Mouse (Mus musculus) limb, embryonic 14.5 days (tissue): ENCODE data around the gene Reps1. TPM values are rescaled to one million over a fixed set of nuclear protein-coding genes. Genes with fewer than 3 reads are reported as not detected.

ENCODE experiments used
- ATAC-seq: fragments of 200-750 bp; cut with Nextera tagmentation; 2 replicates; pipeline ENCODE4 v1.8.0; 2017; ENCODE audit warnings: low read depth, moderate number of reproducible peaks, moderate TSS enrichment; ENCODE audit not compliant: low FRiP score
- DNase-seq: peaks from one replicate; pipeline ENCODE4 v3.0.0-alpha.2; 2015; ENCODE audit warnings: low spot score
- H3K27ac ChIP-seq: fragments of 300-500 bp; sonication (generic); replicated peaks from 2 replicates; pipeline ENCODE4 v1.5.1; 2014; ENCODE audit warnings: low read depth, mild to moderate bottlenecking, low read length, moderate library complexity, mixed read lengths
- H3K27me3 ChIP-seq: fragments of 300-500 bp; sonication (generic); 2 replicates; pipeline ENCODE4 v1.6.1; 2014; ENCODE audit warnings: low read length, mixed read lengths; ENCODE audit not compliant: control insufficient read depth, insufficient read depth
- H3K36me3 ChIP-seq: fragments of 300-500 bp; sonication (generic); 2 replicates; pipeline ENCODE4 v1.6.1; 2014; ENCODE audit warnings: mild to moderate bottlenecking, low read length, moderate library complexity, mixed read lengths; ENCODE audit not compliant: control insufficient read depth, insufficient read depth
- H3K4me1 ChIP-seq: fragments of 300-500 bp; sonication (generic); 2 replicates; pipeline ENCODE4 v1.6.1; 2014; ENCODE audit warnings: antibody characterized with exemption, low read length, mixed read lengths; ENCODE audit not compliant: control insufficient read depth, insufficient read depth
- H3K4me2 ChIP-seq: fragments of 300-500 bp; sonication (generic); replicated peaks from 2 replicates; pipeline ENCODE4 v1.6.1; 2014; ENCODE audit warnings: low read depth, mild to moderate bottlenecking, low read length, moderate library complexity; ENCODE audit not compliant: severe bottlenecking
- H3K4me3 ChIP-seq: fragments of 300-500 bp; sonication (generic); replicated peaks from 2 replicates; pipeline ENCODE4 v1.5.1; 2014; ENCODE audit warnings: low read length
- H3K9ac ChIP-seq: fragments of 300-500 bp; sonication (generic); 2 replicates; pipeline ENCODE4 v1.6.1; 2014; ENCODE audit warnings: mild to moderate bottlenecking, low read depth, low read length, moderate library complexity; ENCODE audit not compliant: severe bottlenecking
- H3K9me3 ChIP-seq: fragments of 300-500 bp; sonication (generic); 2 replicates; pipeline ENCODE4 v1.6.1; 2016; ENCODE audit warnings: low read length; ENCODE audit not compliant: control insufficient read depth
- POLR2A ChIP-seq: fragments of 200-500 bp; IDR thresholded peaks from 2 replicates; pipeline ENCODE4 v1.8.0; 2012; ENCODE audit warnings: inconsistent platforms, mild to moderate bottlenecking, moderate library complexity, borderline replicate concordance; ENCODE audit not compliant: insufficient read depth, insufficient read length; ENCODE audit errors: extremely low read depth
- WGBS: fragments of 180-500 bp; shearing (Covaris S2); extraction: QIAGEN DNeasy Blood & Tissue Kit; methylation state at CpG from one replicate; pipeline ENCODE4 v1.1.7; 2014; 5-methylcytosine and 5-hydroxymethylcytosine counted together
- polyA plus RNA-seq, 2 experiments: library from polyadenylated mRNA; depleted of rRNA in 1 of 2; stranded (reverse) in 1 of 2; unstranded in 1 of 2; fragments of >200 nt; fragmentation: Nextera tagmentation in 1 of 2; extraction: Ambion mirVana in 1 of 2; gene quantifications; 2 replicates each; pipeline versions ENCODE4 v1.2.1 to v1.2.3; 2012 to 2014

Reps1 gene
- polyA plus RNA-seq, 2 experiments = 31.8 to 82.3 TPM

DNA sequence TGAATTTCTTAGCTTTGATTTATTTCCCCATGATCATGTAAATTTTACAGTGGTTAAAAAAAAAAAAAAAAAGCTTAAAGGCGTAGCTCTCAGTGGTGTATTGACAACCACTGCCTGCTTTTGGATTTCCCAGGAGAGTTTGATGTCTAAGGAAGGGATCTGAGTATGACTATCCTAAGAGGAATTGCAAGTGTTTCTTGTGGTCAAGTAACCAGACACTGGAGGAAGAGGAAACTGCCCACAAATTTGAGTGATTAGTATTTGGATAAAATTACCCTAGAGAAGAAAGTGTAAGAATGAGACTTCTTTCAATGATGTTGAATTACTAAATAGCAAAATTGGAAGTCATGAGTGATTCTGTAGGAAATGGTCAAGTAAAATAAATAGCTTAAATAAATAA, 25.9 kb downstream of the Reps1 start:
- 71% methylated on average over 1 of the region's 1 CpGs for WGBS
- Histone ChIP-seq H3K4me3 (no peak overlapping the region), H3K9ac (no peak overlapping the region), H3K4me2 (no peak overlapping the region), H3K27ac (no peak overlapping the region), H3K4me1 (no peaks in the 10 kb centered on the region), H3K9me3 (no peaks in the 10 kb centered on the region), H3K27me3 (no peaks in the 10 kb centered on the region), H3K36me3 (no peaks in the 10 kb centered on the region)
- no peak for TF ChIP-seq POLR2A
- ATAC-seq (no peak), DNase-seq (no peak)

DNA sequence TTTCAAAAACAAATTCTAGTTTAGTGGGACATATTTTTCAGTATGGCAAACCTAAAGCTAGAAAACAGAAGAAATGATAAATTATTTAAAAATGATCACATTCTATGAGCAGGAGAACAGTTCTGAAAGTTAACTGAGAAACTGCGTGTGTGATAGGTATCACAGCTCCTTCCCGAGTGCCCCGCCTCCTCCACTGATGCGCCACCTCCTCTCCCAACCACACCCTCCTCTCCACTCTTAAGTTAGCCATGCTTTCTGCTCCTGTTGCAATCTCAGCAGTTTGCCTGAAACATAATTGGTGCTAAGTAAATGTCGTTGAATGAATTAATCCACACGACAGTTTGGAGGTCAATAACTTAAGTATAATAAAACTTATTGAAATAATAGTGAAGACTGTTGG, 27.1 kb downstream of the Reps1 start:
- Histone ChIP-seq H3K9me3 (no peaks in the 10 kb centered on the region), H3K9ac (no peak overlapping the region), H3K4me3 (no peak overlapping the region), H3K4me1 (no peaks in the 10 kb centered on the region), H3K4me2 (no peak overlapping the region), H3K27ac (no peak overlapping the region), H3K27me3 (no peaks in the 10 kb centered on the region), H3K36me3 (no peaks in the 10 kb centered on the region)
- DNase-seq = no peak
- no peak for ATAC-seq
- 84% methylated on average over 6 of the region's 6 CpGs for WGBS
- TF ChIP-seq POLR2A = no peak

DNA sequence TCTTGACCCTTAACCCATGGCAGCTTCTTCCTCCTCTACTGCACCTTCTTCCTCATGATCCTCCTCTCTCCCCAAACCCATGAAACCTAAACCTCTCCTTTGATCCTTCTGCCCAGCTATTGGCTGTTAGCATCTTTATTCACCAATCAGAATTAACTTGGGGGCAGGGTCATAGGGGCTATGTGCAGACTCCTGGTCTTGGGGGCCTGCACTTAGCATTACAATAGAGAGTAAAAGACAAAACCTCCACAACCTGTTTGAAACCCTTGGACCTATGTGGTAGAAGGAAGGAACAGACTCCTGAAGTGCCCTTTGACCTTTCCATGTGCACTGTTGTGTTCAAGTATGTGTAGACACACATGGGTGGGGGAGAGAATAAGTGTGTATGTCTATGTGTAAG, 35.0 kb downstream of the Reps1 start:
- no peaks in the 10 kb centered on the region for H3K4me1 ChIP-seq
- no peak for TF ChIP-seq POLR2A
- DNase-seq = no peak

GRCm38 (mm10) chr10:18102166-18102565, 46.5 kb downstream of the Reps1 start:
- H3K9ac ChIP-seq = no peak overlapping the region
- DNase-seq (no peak), ATAC-seq (no peak)
- H3K36me3 ChIP-seq = peaks cover 36% of the 10 kb centered on the region
- H3K27ac ChIP-seq = no peak overlapping the region
- 57% methylated on average over 5 of the region's 5 CpGs for WGBS
- no peaks in the 10 kb centered on the region for H3K9me3 ChIP-seq
- no peaks in the 10 kb centered on the region for H3K4me1 ChIP-seq
- no peaks in the 10 kb centered on the region for H3K27me3 ChIP-seq
- H3K4me2 ChIP-seq = no peak overlapping the region
- H3K4me3 ChIP-seq = no peak overlapping the region
- TF ChIP-seq POLR2A = no peak

More for the DNA sequence above, 35.0 kb downstream of the Reps1 start:
- no peak overlapping the region for H3K27ac ChIP-seq
- no peaks in the 10 kb centered on the region for H3K9me3 ChIP-seq
- no peak overlapping the region for H3K9ac ChIP-seq
- no peaks in the 10 kb centered on the region for H3K27me3 ChIP-seq
- ATAC-seq = no peak
- H3K4me2 ChIP-seq = no peak overlapping the region
- H3K4me3 ChIP-seq = no peak overlapping the region
- peaks cover 35% of the 10 kb centered on the region for H3K36me3 ChIP-seq

DNA sequence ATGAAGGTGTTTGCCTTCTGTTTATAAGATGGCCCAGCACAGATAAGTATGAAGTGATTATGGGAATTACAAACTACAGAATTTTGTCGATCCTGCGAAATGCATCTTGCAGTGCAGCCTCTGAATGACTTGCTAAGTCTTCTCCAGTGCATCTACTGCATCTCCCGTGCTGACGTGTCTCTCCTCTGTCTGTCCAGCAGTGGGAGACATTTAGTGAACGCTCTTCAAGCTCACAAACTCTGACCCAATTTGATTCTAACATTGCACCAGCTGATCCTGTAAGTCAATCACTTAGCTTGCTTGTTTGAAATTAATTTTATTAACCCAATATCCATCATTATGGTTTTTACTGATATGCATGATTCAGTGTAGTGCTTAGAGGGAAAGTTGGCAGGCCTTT, 51.8 kb downstream of the Reps1 start:
- H3K27me3 ChIP-seq = no peaks in the 10 kb centered on the region
- no peak for ATAC-seq
- H3K36me3 ChIP-seq = peaks cover 30% of the 10 kb centered on the region
- H3K9ac ChIP-seq = no peak overlapping the region
- no peak overlapping the region for H3K27ac ChIP-seq
- no peaks in the 10 kb centered on the region for H3K9me3 ChIP-seq
- no peak overlapping the region for H3K4me2 ChIP-seq
- no peak for TF ChIP-seq POLR2A
- H3K4me3 ChIP-seq = no peak overlapping the region
- DNase-seq = no peak
- H3K4me1 ChIP-seq = 0 out of 2 replicates have a peak, but pooled peaks cover 2% of the 10 kb centered on the region
- 71% methylated on average over 5 of the region's 5 CpGs for WGBS

DNA sequence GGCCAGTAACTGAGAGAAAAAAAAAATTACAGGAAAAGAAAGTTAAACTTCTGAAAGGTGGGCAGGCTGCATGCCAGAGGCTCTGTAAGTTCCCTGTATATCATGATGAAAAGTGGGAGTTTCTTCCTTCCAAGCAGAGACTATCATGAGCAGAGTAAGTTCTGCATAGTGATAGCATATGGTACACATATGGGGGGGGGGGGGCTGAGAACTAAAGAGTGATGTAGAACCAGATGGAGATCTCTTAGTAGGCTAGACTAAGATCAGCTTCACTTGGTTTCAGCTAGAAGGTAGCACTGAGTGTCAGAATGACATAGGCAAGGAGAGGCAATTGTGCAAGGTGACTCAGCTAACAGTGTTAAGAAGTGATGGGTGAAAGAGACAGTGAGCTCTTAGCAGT, 55.3 kb downstream of the Reps1 start:
- 0 out of 2 replicates have a peak, but pooled peaks cover 2% of the 10 kb centered on the region for H3K4me1 ChIP-seq
- H3K9ac ChIP-seq = no peak overlapping the region
- no peaks in the 10 kb centered on the region for H3K27me3 ChIP-seq
- H3K9me3 ChIP-seq = no peaks in the 10 kb centered on the region
- no peak overlapping the region for H3K4me2 ChIP-seq
- no peak for TF ChIP-seq POLR2A
- no peak for DNase-seq
- H3K36me3 ChIP-seq = peaks cover 26% of the 10 kb centered on the region
- ATAC-seq = no peak
- no peak overlapping the region for H3K4me3 ChIP-seq
- no peak overlapping the region for H3K27ac ChIP-seq
